Mouse (Mus musculus) neutrophil, adult 59 days (primary cell): ENCODE measurements around the gene Eef2k. TPM values are rescaled to one million over a fixed set of nuclear protein-coding genes. Genes with fewer than 3 reads are reported as not detected.

Experiments used
- total RNA-seq, 2 experiments: library from RNA; stranded (reverse); gene quantifications; 1 replicate in 1 of 2; 2 replicates in 1 of 2; pipeline ENCODE4 v1.2.4; 2023

The Eef2k gene
- total RNA-seq, result 10 to 100 TPM; 47.0 to 52.8 TPM

GRCm38 (mm10) chr7:120842345-120843036 lies at the start of gene Eef2k:
Gene Eef2k (plus strand): TSS chr7:120842831.

GRCm38 (mm10) chr7:120811834-120812415 lies 30.7 kb upstream of the Eef2k start, which contains the start of gene Gm5737:
Gene Gm5737 (plus strand): TSS chr7:120812365.

GRCm38 (mm10) chr7:120917592-120918461 lies 75.2 kb downstream of the Eef2k start, which contains the start of gene Polr3e:
Gene Polr3e (plus strand): TSS chr7:120917744.

Other genes with a start within 250 kb of the Eef2k start
- gene Uqcrc2, start 207.7 kb upstream of the Eef2k start, total RNA-seq, result 10 to 100 TPM; 69.7 to 75.4 TPM
- gene Pdzd9, start 172.5 kb upstream of the Eef2k start, total RNA-seq, result not detected
- gene Mosmo, start 165.2 kb upstream of the Eef2k start, total RNA-seq, result 10 to 100 TPM in 1 of 2 experiments, 1 to 10 TPM in 1; 5.1 to 14.1 TPM
- gene Vwa3a, start 103.5 kb upstream of the Eef2k start, total RNA-seq, result not detected
- gene Gm5737, start 30.5 kb upstream of the Eef2k start, total RNA-seq, result not detected
- gene Polr3e, start 74.9 kb downstream of the Eef2k start, total RNA-seq, result 1 to 10 TPM; 8.4 to 9.4 TPM
- 1 to 10 TPM; 4.9 to 8.7 TPM for gene Cdr2, start 139.5 kb downstream of the Eef2k start, total RNA-seq
- not detected for gene Mfsd13b, start 139.7 kb downstream of the Eef2k start, total RNA-seq
- gene Mettl9, start 191.6 kb downstream of the Eef2k start, total RNA-seq, result 100 to 1,000 TPM; 165 to 209 TPM
- gene Igsf6, start 231.7 kb downstream of the Eef2k start, total RNA-seq, result 100 to 1,000 TPM; 305 to 324 TPM
- gene Otoa, start 238.8 kb downstream of the Eef2k start, total RNA-seq, result 1 to 10 TPM in 1 of 2 experiments, under 1 TPM in 1; 0.68 to 1.0 TPM